Mouse (Mus musculus): ENCODE data around the gene Atg10.

The Atg10 gene

DNA sequence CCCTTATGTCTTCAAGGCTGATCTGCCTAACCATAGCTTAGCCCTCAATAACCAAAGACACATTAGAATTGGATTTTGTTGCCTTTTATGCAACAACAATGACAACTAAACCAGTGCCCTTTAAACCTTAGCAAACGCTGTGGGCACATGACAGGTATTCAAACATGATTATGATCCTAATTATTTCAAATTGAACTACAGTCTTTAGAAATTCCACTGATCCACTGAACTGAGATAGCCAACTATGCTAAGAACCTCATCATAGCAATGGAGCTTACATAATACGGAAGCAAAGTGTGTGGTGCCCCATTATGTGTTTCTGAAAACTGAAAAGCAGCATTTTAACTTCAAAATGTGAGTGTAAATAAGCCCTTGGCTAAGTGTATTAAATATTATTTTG is 191.9 kb downstream of the Atg10 start:
- DNase-seq (ENCODE audit: low spot score in 2 of 2), result no peak

GRCm38 (mm10) chr13:91023447-91023846 is 200.3 kb downstream of the Atg10 start:
- no peak for DNase-seq (ENCODE audit: low spot score in 2 of 2)

- DNase-seq (ENCODE audit: low spot score in 2 of 2), result no peak
Observed at GRCm38 (mm10) chr13:91011851-91012250, 211.9 kb downstream of the Atg10 start.

- no peak for DNase-seq (ENCODE audit: low spot score in 2 of 2)
Observed at GRCm38 (mm10) chr13:90995034-90995629, 228.6 kb downstream of the Atg10 start.

DNA sequence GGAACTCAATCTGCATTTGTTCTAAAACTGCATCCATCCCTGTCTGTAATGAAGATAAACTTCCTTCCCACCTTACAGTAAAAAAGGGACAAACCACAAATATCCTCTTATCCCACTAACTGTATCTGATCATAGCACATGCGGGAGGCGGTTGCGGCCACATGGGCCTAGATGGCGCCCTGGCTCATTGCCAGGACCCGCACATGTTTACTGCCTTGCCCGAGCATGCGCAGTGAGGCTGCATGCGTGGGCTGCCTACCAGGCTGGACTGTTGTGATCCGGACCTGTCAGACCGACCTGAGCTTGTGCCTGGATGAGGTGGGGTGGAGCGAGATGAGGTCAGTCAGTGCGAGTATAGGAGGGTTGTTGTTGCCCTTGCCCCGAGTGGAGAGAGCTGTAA is 230.2 kb downstream of the Atg10 start:
- DNase-seq (ENCODE audit: low spot score in 2 of 2), result peak; percentile 9 to 16

- no peak for DNase-seq (ENCODE audit: low spot score in 2 of 2)
Observed at GRCm38 (mm10) chr13:90992948-90993347, 230.8 kb downstream of the Atg10 start.

GRCm38 (mm10) chr13:90988226-90988625 is 235.5 kb downstream of the Atg10 start:
- no peak for DNase-seq (ENCODE audit: low spot score in 2 of 2)

DNA sequence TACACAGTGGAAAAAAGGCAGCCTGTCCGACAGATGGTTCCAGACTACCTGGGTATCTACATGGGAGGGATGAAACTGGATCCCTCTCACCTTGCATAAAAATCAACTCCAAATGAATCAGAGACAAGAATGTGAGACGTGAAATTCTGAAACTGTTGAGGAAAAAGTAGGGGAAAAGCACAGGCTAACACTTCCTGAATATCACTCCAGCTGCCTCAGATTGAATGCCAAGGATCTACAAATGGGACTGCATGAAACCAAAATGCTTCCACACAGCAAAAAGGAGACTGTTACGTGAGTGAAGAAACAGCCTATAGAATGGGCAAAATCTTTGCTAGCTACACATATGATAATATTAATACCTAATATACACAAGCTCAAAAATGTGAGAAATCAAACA is 238.4 kb downstream of the Atg10 start:
- DNase-seq (ENCODE audit: low spot score in 2 of 2), result no peak

DNA sequence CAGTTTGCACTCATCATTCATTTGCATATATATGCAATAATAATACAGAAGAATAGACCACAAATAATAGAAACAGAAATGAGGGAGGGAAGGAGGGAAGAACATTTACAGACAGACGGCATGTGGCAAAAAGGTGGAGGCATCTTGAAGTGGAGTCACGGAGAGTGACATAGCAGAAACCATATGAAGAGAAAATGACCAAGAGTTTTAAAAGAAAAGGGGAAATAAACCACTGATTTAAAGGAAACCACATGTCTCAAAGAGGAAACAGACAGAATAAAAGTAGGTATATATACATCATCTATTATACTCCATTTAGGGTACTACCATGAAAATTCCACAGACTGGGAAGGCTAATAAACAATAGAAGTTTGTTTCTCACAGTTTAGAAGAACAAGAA is 239.7 kb downstream of the Atg10 start:
- no peak for DNase-seq (ENCODE audit: low spot score in 2 of 2)

- no peak for DNase-seq (ENCODE audit: low spot score in 2 of 2)
Observed at GRCm38 (mm10) chr13:90981798-90982197, 242.0 kb downstream of the Atg10 start.

GRCm38 (mm10) chr13:90980878-90981674 is 242.7 kb downstream of the Atg10 start:
- DNase-seq (ENCODE audit: low spot score in 2 of 2), result no peak

- no peak for DNase-seq (ENCODE audit: low spot score in 2 of 2)
Observed at GRCm38 (mm10) chr13:90977057-90977456, 246.7 kb downstream of the Atg10 start.

DNA sequence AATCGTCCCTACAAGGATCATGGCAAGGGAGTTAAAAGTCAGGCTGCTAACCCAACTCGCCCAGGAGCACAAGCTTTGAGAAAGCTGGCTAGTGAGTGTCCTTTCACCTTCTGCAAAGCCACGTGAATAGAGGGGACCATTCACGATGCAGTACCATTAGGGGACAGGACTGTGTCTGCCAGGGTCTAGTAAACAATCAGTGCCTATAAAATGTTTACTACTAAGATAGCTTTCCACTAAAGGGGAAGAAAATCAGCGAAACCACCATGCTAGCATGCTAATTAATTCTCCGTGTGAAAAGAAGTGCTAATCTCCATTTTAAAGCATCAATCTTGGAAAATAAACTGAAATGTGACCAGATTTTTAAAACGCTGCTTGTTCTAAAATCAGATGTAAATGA is 250.4 kb downstream of the Atg10 start:
- DNase-seq (ENCODE audit: low spot score in 2 of 2), result no peak

DNA sequence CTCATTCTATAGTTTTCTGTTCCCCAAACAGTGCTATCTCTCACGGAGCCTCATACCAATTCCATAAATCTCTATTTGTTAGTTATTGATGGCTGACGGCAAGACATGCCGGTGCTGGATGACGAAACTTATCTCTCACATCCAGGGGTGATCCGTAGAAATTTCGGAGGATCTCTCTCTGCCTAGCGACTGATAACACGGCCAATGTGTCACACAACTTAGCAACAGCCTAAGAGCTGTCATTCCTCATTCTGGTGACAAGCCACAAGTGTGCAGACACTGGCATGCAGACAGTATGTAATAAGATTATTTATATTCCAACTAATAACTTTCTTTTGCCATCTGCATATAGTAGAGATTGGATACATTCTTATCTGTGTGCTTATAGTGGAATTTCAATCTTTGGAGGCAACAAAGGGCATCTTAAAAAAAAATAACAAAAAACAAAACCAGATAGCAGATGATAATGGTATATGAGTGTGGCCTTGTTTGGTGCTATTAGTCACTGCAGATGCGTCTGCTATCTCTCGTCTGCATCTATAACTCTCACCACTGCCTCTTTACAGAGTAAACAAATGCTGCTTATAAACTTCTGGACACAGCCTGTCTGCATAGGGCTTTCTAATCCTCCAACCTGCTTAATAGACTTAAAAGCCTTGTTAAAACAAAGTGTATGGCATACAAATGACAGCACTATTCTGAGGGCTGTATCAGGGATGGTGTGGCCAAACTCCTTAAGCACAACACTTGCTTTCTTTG is 253.3 kb downstream of the Atg10 start:
- DNase-seq (ENCODE audit: low spot score in 2 of 2), result no peak

DNA sequence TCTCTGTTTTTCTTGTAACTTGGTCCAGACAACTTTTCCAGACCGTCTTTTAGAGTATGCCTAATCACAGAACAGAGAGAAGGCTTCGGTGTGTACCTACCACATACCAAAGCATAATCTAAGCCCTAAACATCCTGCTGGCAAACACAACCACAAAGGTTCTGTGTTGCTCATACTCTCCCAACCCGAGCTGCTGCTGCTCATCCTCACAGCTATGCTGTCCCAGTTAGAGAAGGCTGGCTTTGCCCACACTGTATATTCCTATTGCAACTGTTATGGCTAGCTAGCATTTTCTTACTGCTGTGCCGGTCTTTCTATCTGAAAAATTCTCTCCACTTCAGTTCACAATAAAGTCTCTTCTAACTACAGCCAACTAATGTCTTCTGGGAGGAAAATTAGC is 254.8 kb downstream of the Atg10 start:
- no peak for DNase-seq (ENCODE audit: low spot score in 2 of 2)

- DNase-seq (ENCODE audit: low spot score in 2 of 2), result peak; percentile 74 to 84
Observed at GRCm38 (mm10) chr13:90967422-90967821, 256.3 kb downstream of the Atg10 start.

DNA sequence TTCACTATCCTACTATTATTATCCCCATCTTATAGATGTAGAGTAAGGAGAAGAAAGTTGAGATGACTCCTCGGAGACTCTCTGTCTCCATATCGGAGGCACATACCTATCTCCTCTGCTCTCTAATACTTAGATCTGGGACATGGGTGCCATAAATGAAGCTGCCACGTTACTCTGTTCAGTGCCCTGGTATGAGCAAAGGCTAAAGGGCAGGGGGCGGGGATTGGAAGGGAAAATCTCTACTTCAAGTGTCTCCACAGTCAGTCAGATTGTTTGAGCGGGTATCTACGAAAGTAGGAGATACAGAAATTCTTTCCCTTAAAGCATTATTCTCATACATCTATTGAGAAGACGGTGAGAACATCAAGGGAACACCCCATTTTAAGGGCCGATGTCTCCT is 257.8 kb downstream of the Atg10 start:
- DNase-seq (ENCODE audit: low spot score in 2 of 2), result no peak

DNA sequence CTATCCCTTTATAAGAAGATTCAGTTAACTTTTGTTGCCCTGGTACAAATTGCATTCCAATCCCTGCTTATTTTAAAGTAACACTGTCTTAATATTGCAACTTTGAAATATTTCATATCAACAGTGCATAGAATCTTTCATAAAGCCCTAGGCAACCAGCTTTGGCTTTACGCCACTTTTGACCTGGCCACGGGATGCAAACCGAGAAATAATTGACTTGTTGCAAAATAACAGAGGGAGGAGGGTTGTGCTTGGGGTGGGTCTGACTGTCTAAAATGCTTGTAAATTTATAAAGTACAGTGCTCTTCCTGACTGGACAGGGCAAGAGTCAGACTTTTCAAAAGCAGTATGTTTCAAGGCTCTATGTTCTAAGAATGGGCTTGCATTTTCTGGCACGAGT is 259.3 kb downstream of the Atg10 start:
- DNase-seq (ENCODE audit: low spot score in 2 of 2), result no peak

DNA sequence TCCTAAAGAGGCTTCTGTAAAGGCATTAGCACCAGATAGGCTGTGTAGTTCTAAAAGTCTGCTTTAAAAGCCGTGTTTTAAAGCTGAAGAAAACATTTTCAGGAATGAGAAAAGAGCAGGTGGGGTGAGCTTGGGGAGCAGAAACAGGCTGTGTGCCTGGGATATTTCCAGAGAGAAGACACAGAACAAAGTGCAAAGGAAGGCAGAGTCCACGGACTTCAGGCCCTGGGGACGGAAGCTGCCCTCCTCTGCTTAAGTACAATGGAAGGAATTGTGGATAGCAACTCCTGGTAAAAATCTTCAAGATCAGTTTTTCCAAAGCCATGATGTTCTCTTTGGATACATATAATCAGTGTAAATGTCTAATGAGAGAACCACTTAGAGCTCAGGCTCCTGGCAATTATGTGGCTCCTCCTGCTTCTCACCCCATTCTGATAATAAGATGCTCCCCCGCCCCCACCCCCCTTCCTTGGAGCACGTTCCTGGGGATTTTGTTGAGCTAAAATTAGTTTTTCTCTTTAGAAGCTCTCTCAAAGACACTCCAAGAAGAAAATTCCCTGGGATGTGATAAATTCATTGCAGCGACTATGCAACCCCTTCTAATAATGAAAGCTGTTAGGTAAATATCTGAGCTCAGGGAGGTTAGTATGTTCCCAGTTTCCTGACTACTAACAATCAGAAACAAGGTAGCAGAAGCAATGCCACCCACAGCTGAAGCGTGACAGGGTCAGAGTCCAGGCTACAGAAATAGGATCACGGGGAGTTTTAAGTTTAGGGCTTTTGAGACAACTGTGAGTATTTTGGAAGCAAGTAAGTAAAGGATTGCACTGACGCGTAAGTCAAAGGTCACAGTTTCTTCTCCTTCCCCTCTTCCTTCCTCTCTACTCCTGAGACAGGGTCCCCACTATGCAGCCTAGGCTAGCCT is 260.7 kb downstream of the Atg10 start:
- no peak for DNase-seq (ENCODE audit: low spot score in 2 of 2)

- no peak for DNase-seq (ENCODE audit: low spot score in 2 of 2)
Observed at GRCm38 (mm10) chr13:90960591-90960990, 263.2 kb downstream of the Atg10 start.

DNA sequence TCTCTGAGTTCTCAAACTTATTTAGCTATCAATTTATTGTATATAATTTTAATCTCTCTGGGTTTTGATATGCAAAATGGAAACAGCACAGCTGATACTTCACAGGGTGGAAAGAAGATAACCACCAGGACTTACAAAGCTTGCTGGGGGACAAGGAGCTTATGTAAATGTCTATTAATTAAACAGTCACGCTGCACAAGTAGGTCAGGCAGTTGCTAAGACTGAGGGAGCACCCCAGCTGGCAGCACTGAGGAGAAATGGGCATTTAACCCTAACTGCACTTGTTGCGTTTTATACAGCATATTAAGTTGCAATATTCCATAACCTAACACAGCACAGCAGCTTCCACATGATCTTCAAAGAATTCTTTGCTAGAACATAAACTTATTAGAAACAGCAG is 264.9 kb downstream of the Atg10 start:
- no peak for DNase-seq (ENCODE audit: low spot score in 2 of 2)

DNA sequence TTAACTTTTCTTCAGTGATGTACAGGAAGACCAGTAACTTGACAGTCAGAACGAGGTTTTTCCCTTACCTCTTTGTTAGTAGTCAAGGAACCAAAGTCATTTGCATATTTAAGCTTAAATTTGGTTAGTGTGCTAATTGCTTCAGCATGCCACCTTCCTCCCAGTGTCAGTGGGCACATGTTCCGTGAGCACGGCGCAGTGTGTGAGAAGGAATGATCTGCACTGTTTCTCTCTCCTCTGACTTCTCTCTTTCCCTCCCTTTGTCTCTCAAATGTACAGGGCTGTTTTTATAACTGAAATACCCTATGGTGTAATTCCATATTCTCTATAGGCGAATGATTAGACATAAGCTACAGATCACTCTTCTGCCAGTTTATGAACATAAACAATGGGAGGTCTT is 284.2 kb downstream of the Atg10 start:
- no peak for DNase-seq (ENCODE audit: low spot score in 2 of 2)
